Mouse (Mus musculus) hindbrain, embryonic 11.5 days (tissue): ENCODE data around the gene Ccdc149. TPM values are rescaled to one million over a fixed set of nuclear protein-coding genes. Genes with fewer than 3 reads are reported as not detected.

Experiments
- ATAC-seq: fragments of 200-750 bp; cut with Nextera tagmentation; 2 replicates; pipeline ENCODE4 v1.8.0; 2017; ENCODE audit warnings: mild to moderate bottlenecking, moderate TSS enrichment, moderate library complexity; ENCODE audit not compliant: low FRiP score
- DNase-seq: peaks from one replicate; pipeline ENCODE4 v3.0.0-alpha.2; 2015; ENCODE audit warnings: low spot score
- H3K27ac ChIP-seq: fragments of 300-500 bp; sonication (generic); 2 replicates; pipeline ENCODE4 v1.5.1; 2014; ENCODE audit warnings: mild to moderate bottlenecking, low read depth, low read length
- H3K27me3 ChIP-seq: fragments of 300-500 bp; sonication (generic); 2 replicates; pipeline ENCODE4 v1.6.1; 2014; ENCODE audit warnings: mild to moderate bottlenecking, low read length, moderate library complexity, mixed read lengths; ENCODE audit not compliant: control insufficient read depth, insufficient read depth
- H3K36me3 ChIP-seq: fragments of 300-500 bp; sonication (generic); 2 replicates; pipeline ENCODE4 v1.6.1; 2014; ENCODE audit warnings: mild to moderate bottlenecking, low read length, moderate library complexity, mixed read lengths; ENCODE audit not compliant: control insufficient read depth, insufficient read depth
- H3K4me1 ChIP-seq: fragments of 300-500 bp; sonication (generic); replicated peaks from 2 replicates; pipeline ENCODE4 v1.6.1; 2014; ENCODE audit warnings: low read length, mixed read lengths; ENCODE audit not compliant: control insufficient read depth, insufficient read depth
- H3K4me2 ChIP-seq: fragments of 300-500 bp; sonication (generic); replicated peaks from 2 replicates; pipeline ENCODE4 v1.6.1; 2014; ENCODE audit warnings: mild to moderate bottlenecking, low read depth, low read length
- H3K4me3 ChIP-seq: fragments of 300-500 bp; sonication (generic); 2 replicates; pipeline ENCODE4 v1.5.1; 2014; ENCODE audit warnings: low read depth, low read length
- H3K9ac ChIP-seq: fragments of 300-500 bp; sonication (generic); 2 replicates; pipeline ENCODE4 v1.6.1; 2014; ENCODE audit warnings: low read depth, low read length
- H3K9me3 ChIP-seq: fragments of 300-500 bp; sonication (generic); 2 replicates; pipeline ENCODE4 v1.6.1; 2016; ENCODE audit warnings: low read length; ENCODE audit not compliant: control insufficient read depth
- WGBS: fragments of 180-500 bp; shearing (Covaris S2); extraction: QIAGEN DNeasy Blood & Tissue Kit; methylation state at CpG from one replicate; pipeline ENCODE4 v1.1.7; 2014; 5-methylcytosine and 5-hydroxymethylcytosine counted together
- polyA plus RNA-seq: library from polyadenylated mRNA; unstranded; fragments of >200 nt; fragmentation: Nextera tagmentation; extraction: Ambion mirVana; gene quantifications from 2 replicates; pipeline ENCODE4 v1.2.1, GENCODE M21; 2014

Ccdc149 gene
- polyA plus RNA-seq, 1 experiment from 2014 or later = 3.4 TPM

DNA sequence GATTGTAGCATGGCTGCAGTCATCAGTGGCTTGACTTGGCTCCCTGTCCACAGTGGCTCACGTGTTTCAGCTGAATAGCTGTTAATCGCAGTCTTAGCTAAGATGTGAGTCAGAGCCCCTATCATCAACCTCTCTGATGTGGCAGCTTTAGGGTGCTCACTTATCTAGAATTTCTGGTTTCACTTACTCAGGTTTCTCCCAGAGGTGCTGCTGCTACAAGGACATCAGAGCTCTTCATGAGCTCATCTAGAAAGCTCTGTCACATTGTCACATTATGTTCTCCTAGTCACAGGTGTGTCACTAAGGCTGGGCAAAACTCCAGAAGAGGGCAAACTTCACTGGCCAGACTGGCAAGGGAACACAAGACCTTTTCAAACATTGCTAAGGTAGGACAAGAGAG lies 132.2 kb downstream of the Ccdc149 start:
- H3K9me3 ChIP-seq = no peaks in the 10 kb centered on the region
- ATAC-seq (no peak), DNase-seq (no peak)
- no peak overlapping the region for H3K9ac ChIP-seq
- H3K4me1 ChIP-seq = no peaks in the 10 kb centered on the region
- H3K4me3 ChIP-seq = no peak overlapping the region
- H3K27ac ChIP-seq = no peak overlapping the region
- no peaks in the 10 kb centered on the region for H3K27me3 ChIP-seq
- no peak overlapping the region for H3K4me2 ChIP-seq
- no peaks in the 10 kb centered on the region for H3K36me3 ChIP-seq
- WGBS = 90% methylated on average over 2 of the region's 2 CpGs

DNA sequence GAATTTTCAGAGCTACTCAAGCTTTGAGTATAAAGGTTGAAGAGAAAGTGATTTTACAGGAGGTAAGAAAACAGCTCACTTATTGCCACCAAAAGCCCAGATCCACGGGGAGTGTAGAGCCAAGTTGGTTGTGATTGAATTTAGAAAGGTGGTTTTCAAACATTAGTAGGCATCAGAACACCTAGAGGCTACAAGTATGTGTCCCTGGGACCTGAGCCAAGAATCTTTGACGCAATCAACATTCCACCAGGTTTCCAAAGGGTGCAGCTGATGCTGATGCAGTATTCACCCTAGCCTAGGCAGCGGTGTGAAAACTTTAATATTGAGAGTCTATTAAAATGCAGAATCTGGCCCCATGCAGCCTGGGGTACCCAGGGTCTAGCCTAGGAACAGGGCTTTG lies 135.7 kb downstream of the Ccdc149 start:
- H3K36me3 ChIP-seq = no peaks in the 10 kb centered on the region
- ATAC-seq (no peak), DNase-seq (no peak)
- H3K27me3 ChIP-seq = no peaks in the 10 kb centered on the region
- no peaks in the 10 kb centered on the region for H3K4me1 ChIP-seq
- no peak overlapping the region for H3K9ac ChIP-seq
- H3K27ac ChIP-seq = no peak overlapping the region
- 81% methylated on average over 3 of the region's 3 CpGs for WGBS
- no peaks in the 10 kb centered on the region for H3K9me3 ChIP-seq
- no peak overlapping the region for H3K4me2 ChIP-seq
- H3K4me3 ChIP-seq = no peak overlapping the region

DNA sequence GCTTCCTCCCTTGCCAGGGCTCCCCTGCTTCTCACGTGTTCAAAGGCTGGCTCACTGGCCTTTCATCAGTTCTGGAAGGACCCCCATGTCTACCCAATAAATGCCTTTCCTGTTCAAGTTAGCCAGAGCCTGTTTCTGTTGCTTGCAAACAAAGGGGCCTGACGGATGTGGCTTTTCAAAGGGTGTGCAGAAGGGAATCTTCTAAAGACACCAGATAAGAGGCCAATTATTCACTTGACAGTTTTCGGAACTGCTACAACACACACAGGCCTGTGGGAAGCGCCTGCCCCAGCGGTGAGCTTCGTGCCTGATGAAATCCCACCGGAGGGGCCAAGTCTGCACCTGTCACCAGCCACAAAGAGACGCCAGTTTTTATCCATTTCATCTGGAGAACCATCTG lies 139.2 kb downstream of the Ccdc149 start:
- 26% methylated on average over 8 of the region's 8 CpGs for WGBS

More for the DNA sequence above, 139.2 kb downstream of the Ccdc149 start:
- Histone ChIP-seq H3K9ac (no peak overlapping the region), H3K27ac (no peak overlapping the region), H3K4me1 (no peaks in the 10 kb centered on the region), H3K36me3 (no peaks in the 10 kb centered on the region), H3K9me3 (no peaks in the 10 kb centered on the region), H3K27me3 (no peaks in the 10 kb centered on the region), H3K4me3 (no peak overlapping the region), H3K4me2 (no peak overlapping the region)
- ATAC-seq (no peak), DNase-seq (peak; percentile 3)

Other genes with a start within 250 kb of the Ccdc149 start
- gene Sod3, start 107.7 kb downstream of the Ccdc149 start, polyA plus RNA-seq = 0.82 and 0.91 TPM in 2 replicates
- gene Lgi2, start 94.9 kb upstream of the Ccdc149 start, polyA plus RNA-seq = 1.5 TPM in 2 replicates
- 7.2 and 7.6 TPM in 2 replicates for gene Sepsecs, start 198.2 kb upstream of the Ccdc149 start, polyA plus RNA-seq